Mouse (Mus musculus): ENCODE data around the gene Cacna1s. TPM values are rescaled to one million over a fixed set of nuclear protein-coding genes. Genes with fewer than 3 reads are reported as not detected.

The Cacna1s gene
- polyA plus RNA-seq, 1 experiment from 2014 or later, result 0.45 TPM

GRCm38 (mm10) chr1:136094807-136095206 is 42.3 kb downstream of the Cacna1s start:
- Histone ChIP-seq H3K4me3 (ENCODE audit: control insufficient read depth in 1 of 2, insufficient read depth in 1 of 2, low read depth in 1 of 2, low read length in 2 of 2) (no peak overlapping the region), H3K9me3 (ENCODE audit: control insufficient read depth, low read length) (no peaks in the 10 kb centered on the region), H3K36me3 (ENCODE audit: control insufficient read depth, insufficient read depth, low read length) (no peaks in the 10 kb centered on the region), H3K4me2 (ENCODE audit: low read length) (no peak overlapping the region), H3K9ac (ENCODE audit: low read length) (no peak overlapping the region), H3K27me3 (ENCODE audit: control insufficient read depth, insufficient read depth, low read length) (no peaks in the 10 kb centered on the region), H3K4me1 (ENCODE audit: control insufficient read depth in 2 of 2, insufficient read depth in 2 of 2, low read length in 2 of 2) (peaks cover 0 to 3% of the 10 kb centered on the region in 2 experiments; a peak in 1 of 4 replicates), H3K27ac (replicated peaks in 1 of 2; ENCODE audit: control insufficient read depth in 1 of 2, insufficient read depth in 1 of 2, low read depth in 2 of 2, low read length in 2 of 2) (no peak overlapping the region)
- 65% methylated on average over 5 of the region's 5 CpGs for WGBS
- ATAC-seq (ENCODE audit: insufficient number of reproducible peaks, insufficient read depth, low FRiP score, low read depth), result no peak

GRCm38 (mm10) chr1:136102094-136102493 is 49.5 kb downstream of the Cacna1s start:
- Histone ChIP-seq H3K9ac (ENCODE audit: low read length) (no peak overlapping the region), H3K4me2 (ENCODE audit: low read length) (no peak overlapping the region), H3K36me3 (ENCODE audit: control insufficient read depth, insufficient read depth, low read length) (no peaks in the 10 kb centered on the region), H3K9me3 (ENCODE audit: control insufficient read depth, low read length) (no peaks in the 10 kb centered on the region), H3K27me3 (ENCODE audit: control insufficient read depth, insufficient read depth, low read length) (no peaks in the 10 kb centered on the region), H3K27ac (replicated peaks in 1 of 2; ENCODE audit: control insufficient read depth in 1 of 2, insufficient read depth in 1 of 2, low read depth in 2 of 2, low read length in 2 of 2) (no peak overlapping the region), H3K4me3 (ENCODE audit: control insufficient read depth in 1 of 2, insufficient read depth in 1 of 2, low read depth in 1 of 2, low read length in 2 of 2) (no peak overlapping the region), H3K4me1 (ENCODE audit: control insufficient read depth in 2 of 2, insufficient read depth in 2 of 2, low read length in 2 of 2) (peaks cover 21 to 25% of the 10 kb centered on the region in 2 experiments)
- 57% methylated on average over 4 of the region's 4 CpGs for WGBS
- ATAC-seq (ENCODE audit: insufficient number of reproducible peaks, insufficient read depth, low FRiP score, low read depth), result no peak

GRCm38 (mm10) chr1:136102551-136102950 is 50.0 kb downstream of the Cacna1s start:
- no peak overlapping the region for H3K27ac ChIP-seq (replicated peaks in 1 of 2; ENCODE audit: control insufficient read depth in 1 of 2, insufficient read depth in 1 of 2, low read depth in 2 of 2, low read length in 2 of 2)
- peaks cover 21 to 25% of the 10 kb centered on the region in 2 experiments for H3K4me1 ChIP-seq (ENCODE audit: control insufficient read depth in 2 of 2, insufficient read depth in 2 of 2, low read length in 2 of 2)
- no peaks in the 10 kb centered on the region for H3K27me3 ChIP-seq (ENCODE audit: control insufficient read depth, insufficient read depth, low read length)
- no peak overlapping the region for H3K4me3 ChIP-seq (ENCODE audit: control insufficient read depth in 1 of 2, insufficient read depth in 1 of 2, low read depth in 1 of 2, low read length in 2 of 2)
- no peaks in the 10 kb centered on the region for H3K9me3 ChIP-seq (ENCODE audit: control insufficient read depth, low read length)
- no peaks in the 10 kb centered on the region for H3K36me3 ChIP-seq (ENCODE audit: control insufficient read depth, insufficient read depth, low read length)
- no peak for ATAC-seq (ENCODE audit: insufficient number of reproducible peaks, insufficient read depth, low FRiP score, low read depth)
- H3K9ac ChIP-seq (ENCODE audit: low read length), result no peak overlapping the region
- no peak overlapping the region for H3K4me2 ChIP-seq (ENCODE audit: low read length)
- WGBS, result 58% methylated on average over 3 of the region's 3 CpGs

GRCm38 (mm10) chr1:136102981-136103380 is 50.4 kb downstream of the Cacna1s start:
- no peaks in the 10 kb centered on the region for H3K36me3 ChIP-seq (ENCODE audit: control insufficient read depth, insufficient read depth, low read length)
- no peak overlapping the region for H3K27ac ChIP-seq (replicated peaks in 1 of 2; ENCODE audit: control insufficient read depth in 1 of 2, insufficient read depth in 1 of 2, low read depth in 2 of 2, low read length in 2 of 2)
- no peaks in the 10 kb centered on the region for H3K9me3 ChIP-seq (ENCODE audit: control insufficient read depth, low read length)
- 43% methylated on average over 2 of the region's 2 CpGs for WGBS
- H3K4me1 ChIP-seq (ENCODE audit: control insufficient read depth in 2 of 2, insufficient read depth in 2 of 2, low read length in 2 of 2), result peaks cover 21 to 25% of the 10 kb centered on the region in 2 experiments
- no peaks in the 10 kb centered on the region for H3K27me3 ChIP-seq (ENCODE audit: control insufficient read depth, insufficient read depth, low read length)
- ATAC-seq (ENCODE audit: insufficient number of reproducible peaks, insufficient read depth, low FRiP score, low read depth), result no peak
- H3K4me2 ChIP-seq (ENCODE audit: low read length), result no peak overlapping the region
- H3K9ac ChIP-seq (ENCODE audit: low read length), result no peak overlapping the region
- no peak overlapping the region for H3K4me3 ChIP-seq (ENCODE audit: control insufficient read depth in 1 of 2, insufficient read depth in 1 of 2, low read depth in 1 of 2, low read length in 2 of 2)

- Histone ChIP-seq H3K9me3 (ENCODE audit: control insufficient read depth, low read length) (no peaks in the 10 kb centered on the region), H3K27ac (replicated peaks in 1 of 2; ENCODE audit: control insufficient read depth in 1 of 2, insufficient read depth in 1 of 2, low read depth in 2 of 2, low read length in 2 of 2) (no peak overlapping the region), H3K4me2 (ENCODE audit: low read length) (no peak overlapping the region), H3K36me3 (ENCODE audit: control insufficient read depth, insufficient read depth, low read length) (no peaks in the 10 kb centered on the region), H3K27me3 (ENCODE audit: control insufficient read depth, insufficient read depth, low read length) (no peaks in the 10 kb centered on the region), H3K9ac (ENCODE audit: low read length) (no peak overlapping the region), H3K4me3 (ENCODE audit: control insufficient read depth in 1 of 2, insufficient read depth in 1 of 2, low read depth in 1 of 2, low read length in 2 of 2) (no peak overlapping the region), H3K4me1 (ENCODE audit: control insufficient read depth in 2 of 2, insufficient read depth in 2 of 2, low read length in 2 of 2) (peaks cover 21 to 25% of the 10 kb centered on the region in 2 experiments)
- no peak for ATAC-seq (ENCODE audit: insufficient number of reproducible peaks, insufficient read depth, low FRiP score, low read depth)
- WGBS, result 81% methylated on average over 7 of the region's 7 CpGs
These were observed 51.1 kb downstream of the Cacna1s start for GRCm38 (mm10) chr1:136103696-136104095.

- Histone ChIP-seq H3K4me3 (ENCODE audit: control insufficient read depth in 1 of 2, insufficient read depth in 1 of 2, low read depth in 1 of 2, low read length in 2 of 2) (no peak overlapping the region), H3K27ac (replicated peaks in 1 of 2; ENCODE audit: control insufficient read depth in 1 of 2, insufficient read depth in 1 of 2, low read depth in 2 of 2, low read length in 2 of 2) (no peak overlapping the region), H3K27me3 (ENCODE audit: control insufficient read depth, insufficient read depth, low read length) (no peaks in the 10 kb centered on the region), H3K4me1 (ENCODE audit: control insufficient read depth in 2 of 2, insufficient read depth in 2 of 2, low read length in 2 of 2) (peaks cover 21 to 25% of the 10 kb centered on the region in 2 experiments), H3K36me3 (ENCODE audit: control insufficient read depth, insufficient read depth, low read length) (no peaks in the 10 kb centered on the region), H3K9me3 (ENCODE audit: control insufficient read depth, low read length) (no peaks in the 10 kb centered on the region), H3K4me2 (ENCODE audit: low read length) (no peak overlapping the region), H3K9ac (ENCODE audit: low read length) (no peak overlapping the region)
- no peak for ATAC-seq (ENCODE audit: insufficient number of reproducible peaks, insufficient read depth, low FRiP score, low read depth)
- 25% methylated on average over 4 of the region's 4 CpGs for WGBS
These were observed 52.2 kb downstream of the Cacna1s start for GRCm38 (mm10) chr1:136104741-136105140.

GRCm38 (mm10) chr1:136109464-136109863 is 56.9 kb downstream of the Cacna1s start:
- Histone ChIP-seq H3K9me3 (ENCODE audit: control insufficient read depth, low read length) (no peaks in the 10 kb centered on the region), H3K27me3 (ENCODE audit: control insufficient read depth, insufficient read depth, low read length) (no peaks in the 10 kb centered on the region), H3K27ac (replicated peaks in 1 of 2; ENCODE audit: control insufficient read depth in 1 of 2, insufficient read depth in 1 of 2, low read depth in 2 of 2, low read length in 2 of 2) (no peak overlapping the region), H3K4me3 (ENCODE audit: control insufficient read depth in 1 of 2, insufficient read depth in 1 of 2, low read depth in 1 of 2, low read length in 2 of 2) (no peak overlapping the region), H3K9ac (ENCODE audit: low read length) (no peak overlapping the region), H3K4me2 (ENCODE audit: low read length) (no peak overlapping the region), H3K4me1 (ENCODE audit: control insufficient read depth in 2 of 2, insufficient read depth in 2 of 2, low read length in 2 of 2) (peaks cover 9% of the 10 kb centered on the region in 2 experiments), H3K36me3 (ENCODE audit: control insufficient read depth, insufficient read depth, low read length) (no peaks in the 10 kb centered on the region)
- 33% methylated on average over 2 of the region's 2 CpGs for WGBS
- ATAC-seq (ENCODE audit: insufficient number of reproducible peaks, insufficient read depth, low FRiP score, low read depth), result no peak

GRCm38 (mm10) chr1:136116183-136116582 is 63.6 kb downstream of the Cacna1s start:
- Histone ChIP-seq H3K9ac (ENCODE audit: low read length) (no peak overlapping the region), H3K27ac (replicated peaks in 1 of 2; ENCODE audit: control insufficient read depth in 1 of 2, insufficient read depth in 1 of 2, low read depth in 2 of 2, low read length in 2 of 2) (no peak overlapping the region), H3K27me3 (ENCODE audit: control insufficient read depth, insufficient read depth, low read length) (no peaks in the 10 kb centered on the region), H3K4me3 (ENCODE audit: control insufficient read depth in 1 of 2, insufficient read depth in 1 of 2, low read depth in 1 of 2, low read length in 2 of 2) (no peak overlapping the region), H3K4me1 (ENCODE audit: control insufficient read depth in 2 of 2, insufficient read depth in 2 of 2, low read length in 2 of 2) (no peaks in the 10 kb centered on the region), H3K9me3 (ENCODE audit: control insufficient read depth, low read length) (no peaks in the 10 kb centered on the region), H3K4me2 (ENCODE audit: low read length) (no peak overlapping the region), H3K36me3 (ENCODE audit: control insufficient read depth, insufficient read depth, low read length) (no peaks in the 10 kb centered on the region)
- WGBS, result 15% methylated on average over 3 of the region's 3 CpGs
- ATAC-seq (ENCODE audit: insufficient number of reproducible peaks, insufficient read depth, low FRiP score, low read depth), result no peak

All from heart, embryonic 14.5 days (tissue).